9 mouse cellular contexts compared by ENCODE assay signal in genomic region chr11:67772577-67772976, GRCm38 (mm10). TPM values are rescaled to one million over a fixed set of nuclear protein-coding genes. Genes with fewer than 3 reads are reported as not detected.
DNase-seq lines count a peak whose midpoint lies in the region; ATAC-seq and TF ChIP-seq lines count a peak whose summit lies in the region.
"Had no signal": no experiment of that assay in that cellular context is flagged by ENCODE, and none has a peak within 500 bp of the region (broad histone marks: within the 10 kb centered on the region; RNA-seq: fewer than 3 reads in every experiment).

No protein-coding gene starts in this region.

- 13% methylated on average over 8 of the region's 8 CpGs for WGBS in intestine, postnatal 0 days
- WGBS in intestine, embryonic 16.5 days: 15% methylated on average over 8 of the region's 8 CpGs

- no peaks in the 10 kb centered on the region for H3K4me1 ChIP-seq in intestine, postnatal 0 days (replicated peaks; ENCODE audit: control insufficient read depth, insufficient read depth, low read length)
- H3K4me1 ChIP-seq in intestine, embryonic 16.5 days (ENCODE audit: control insufficient read depth, insufficient read depth, low read length): no peaks in the 10 kb centered on the region
- H3K4me1 ChIP-seq: midbrain, embryonic 12.5 days had no signal

- no peaks in the 10 kb centered on the region for H3K27me3 ChIP-seq in intestine, postnatal 0 days (replicated peaks; ENCODE audit: control insufficient read depth, insufficient read depth, low read length)
- no peaks in the 10 kb centered on the region for H3K27me3 ChIP-seq in intestine, embryonic 16.5 days (replicated peaks; ENCODE audit: control insufficient read depth, insufficient read depth, low read length)
- H3K27me3 ChIP-seq: midbrain, embryonic 12.5 days had no signal

- no peaks in the 10 kb centered on the region for H3K36me3 ChIP-seq in intestine, postnatal 0 days (ENCODE audit: control insufficient read depth, insufficient read depth)
- no peaks in the 10 kb centered on the region for H3K36me3 ChIP-seq in intestine, embryonic 16.5 days (ENCODE audit: control insufficient read depth, insufficient read depth, low read length)
- H3K36me3 ChIP-seq: midbrain, embryonic 12.5 days had no signal

- H3K9ac ChIP-seq in intestine, postnatal 0 days (ENCODE audit: low read depth, low read length): no peak overlapping the region
- no peak overlapping the region for H3K9ac ChIP-seq in intestine, embryonic 16.5 days (ENCODE audit: low read depth, low read length)
- H3K9ac ChIP-seq: midbrain, embryonic 12.5 days had no signal

- peak; percentile 36 for DNase-seq in Muller cell, postnatal 12 days (ENCODE audit: inconsistent ontology term)
- peak; percentile 32 for DNase-seq in cerebellum, adult 8-10 months
- peak; percentile 32 to 44 for DNase-seq in frontal cortex, postnatal 25 days (ENCODE audit: low spot score in 2 of 2)
- peak; percentile 60 to 62 for DNase-seq in left cerebral cortex, adult 2 months (ENCODE audit: extremely low spot score in 1 of 2, low spot score in 2 of 2)
- peak; percentile 74 to 87 for DNase-seq in right cerebral cortex, adult 2 months (ENCODE audit: low spot score in 2 of 2)
- DNase-seq in gastrocnemius, postnatal 10 days: no peak

- H3K4me3 ChIP-seq in intestine, postnatal 0 days (ENCODE audit: low read depth, low read length): no peak overlapping the region
- no peak overlapping the region for H3K4me3 ChIP-seq in intestine, embryonic 16.5 days (ENCODE audit: low read length)
- no peak overlapping the region for H3K4me3 ChIP-seq in left cerebral cortex, adult 2 months
- H3K4me3 ChIP-seq: midbrain, embryonic 12.5 days had no signal

- no peak for ATAC-seq in intestine, postnatal 0 days
- ATAC-seq in intestine, embryonic 16.5 days: no peak

- peak; percentile 65 for TF ChIP-seq CTCF in intestine, postnatal 0 days (IDR thresholded peaks at IDR 0.05; ENCODE audit: low read depth)
- TF ChIP-seq CTCF in left cerebral cortex, adult 2 months (IDR thresholded peaks at IDR 0.05): peak; percentile 35

- no peaks in the 10 kb centered on the region for H3K9me3 ChIP-seq in intestine, postnatal 0 days (ENCODE audit: control insufficient read depth)
- H3K9me3 ChIP-seq in intestine, embryonic 16.5 days (ENCODE audit: control insufficient read depth, low read length): no peaks in the 10 kb centered on the region
- H3K9me3 ChIP-seq: midbrain, embryonic 12.5 days had no signal

- no peak overlapping the region for H3K27ac ChIP-seq in intestine, postnatal 0 days (ENCODE audit: low read depth, low read length)
- H3K27ac ChIP-seq in intestine, embryonic 16.5 days (ENCODE audit: low read length): no peak overlapping the region
- H3K27ac ChIP-seq in left cerebral cortex, adult 2 months: no peak overlapping the region
- H3K27ac ChIP-seq: midbrain, embryonic 12.5 days had no signal

- intact Hi-C loops in left cerebral cortex, adult 2 months (cut with DNase I): no loop called here

- H3K4me2 ChIP-seq in intestine, postnatal 0 days (replicated peaks; ENCODE audit: low read depth): no peak overlapping the region
- H3K4me2 ChIP-seq in intestine, embryonic 16.5 days (ENCODE audit: low read depth, low read length): no peak overlapping the region
- H3K4me2 ChIP-seq: midbrain, embryonic 12.5 days had no signal

RNA-seq across cellular contexts. Expression of gene Glp2r, which starts 1.6 kb away (rescaled TPM):
- polyA plus RNA-seq in intestine, postnatal 0 days (2015; fragmentation: Nextera tagmentation; extraction: Ambion mirVana): 2.8 and 2.9 TPM in 2 replicates
- 4.4 and 5.6 TPM in 2 replicates for polyA plus RNA-seq in intestine, embryonic 16.5 days (2015; fragmentation: Nextera tagmentation; extraction: Ambion mirVana)
- total RNA-seq in left cerebral cortex, adult 2 months (2021): 1 to 10 TPM; 1.2 to 2.0 TPM
- under 1 TPM; 0.09 to 0.12 TPM for total RNA-seq in gastrocnemius, postnatal 10 days (2021)
- polyA plus RNA-seq: midbrain, embryonic 12.5 days had no signal

RNA-seq across cellular contexts. Expression of gene Gsg1l2, which starts 1.8 kb away (rescaled TPM):
- polyA plus RNA-seq in intestine, postnatal 0 days (2015; fragmentation: Nextera tagmentation; extraction: Ambion mirVana): 0.23 TPM in 1 of 2 replicates, not detected in the other
- 0.11 and 0.26 TPM in 2 replicates for polyA plus RNA-seq in intestine, embryonic 16.5 days (2015; fragmentation: Nextera tagmentation; extraction: Ambion mirVana)
- not detected for total RNA-seq in left cerebral cortex, adult 2 months (2021)
- total RNA-seq in gastrocnemius, postnatal 10 days (2021): not detected
- polyA plus RNA-seq: midbrain, embryonic 12.5 days had no signal

RNA-seq across cellular contexts. Expression of gene Dhrs7c, which starts 25.4 kb away (rescaled TPM):
- polyA plus RNA-seq in intestine, postnatal 0 days (2015; fragmentation: Nextera tagmentation; extraction: Ambion mirVana): not detected in 2 replicates
- polyA plus RNA-seq in intestine, embryonic 16.5 days (2015; fragmentation: Nextera tagmentation; extraction: Ambion mirVana): 0.12 TPM in 1 of 2 replicates, not detected in the other
- total RNA-seq in left cerebral cortex, adult 2 months (2021): under 1 TPM in 1 of 2 experiments, not detected in 1; 0.32 TPM
- total RNA-seq in gastrocnemius, postnatal 10 days (2021): 100 to 1,000 TPM; 357 to 408 TPM
- polyA plus RNA-seq: midbrain, embryonic 12.5 days had no signal

Comparison
In these comparisons a context has a peak if more than half of its experiments do, and no peak if none do; other contexts are left out.
1. RNA of gene Dhrs7c, which starts 25.4 kb away (total RNA-seq): 357 to 408 TPM in gastrocnemius, postnatal 10 days; 0.32 TPM in left cerebral cortex, adult 2 months; every median in the first group is over 100 times any median in the second.